Comparison of ENCODE assay signal across 8 mouse cellular contexts in the genomic region with DNA sequence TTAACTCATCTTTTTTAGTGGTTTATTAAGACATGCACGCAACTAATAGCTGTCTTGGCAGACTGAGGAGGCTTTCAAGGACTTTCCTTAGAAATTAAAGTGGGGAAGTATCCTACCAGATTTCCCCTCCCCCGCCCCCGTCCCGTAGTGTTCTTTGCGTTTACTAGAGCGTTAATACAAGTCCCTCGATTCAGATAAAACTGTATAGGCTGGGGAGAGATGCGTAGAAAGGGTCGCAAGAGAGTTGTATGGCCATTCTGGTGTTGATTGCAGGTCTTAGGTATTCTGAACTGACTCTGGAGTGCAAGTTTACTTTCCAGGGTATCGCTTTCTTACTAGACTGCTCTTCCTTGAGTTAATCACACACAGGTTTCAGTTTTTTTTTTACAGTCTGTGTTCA. TPM values are rescaled to one million over a fixed set of nuclear protein-coding genes. Genes with fewer than 3 reads are reported as not detected.
A peak's percentile ranks its signal among the peaks of the same experiment; 100 is the strongest.
DNase-seq lines count a peak whose midpoint lies in the region; ATAC-seq and TF ChIP-seq lines count a peak whose summit lies in the region.

No protein-coding gene starts in this region.

- ATAC-seq in kidney, embryonic 14.5 days (ENCODE audit: low FRiP score, low TSS enrichment): no peak
- ATAC-seq in hindbrain, embryonic 14.5 days (ENCODE audit: low FRiP score): no peak
- ATAC-seq in midbrain, embryonic 13.5 days: no peak

- H3K4me2 ChIP-seq in kidney, embryonic 14.5 days (replicated peaks; ENCODE audit: low read depth, low read length): peak overlapping the region; percentile 59
- H3K4me2 ChIP-seq in hindbrain, embryonic 14.5 days (replicated peaks): peak overlapping the region; percentile 91
- peak overlapping the region; percentile 76 for H3K4me2 ChIP-seq in midbrain, embryonic 13.5 days (replicated peaks)

- H3K4me3 ChIP-seq in kidney, embryonic 14.5 days (ENCODE audit: low read length): peak overlapping the region; percentile 84
- H3K4me3 ChIP-seq in cortical plate, adult 2 months (ENCODE audit: insufficient read depth, low read length): peak overlapping the region; percentile 42; the same call in 1 of the 2 replicates
- peak overlapping the region; percentile 99 for H3K4me3 ChIP-seq in hindbrain, embryonic 14.5 days (replicated peaks; ENCODE audit: low read length)
- H3K4me3 ChIP-seq in midbrain, embryonic 13.5 days (replicated peaks): peak overlapping the region; percentile 93

- 21% methylated on average over 10 of the region's 10 CpGs for WGBS in kidney, embryonic 14.5 days
- WGBS in hindbrain, embryonic 14.5 days: 24% methylated on average over 10 of the region's 10 CpGs
- 24% methylated on average over 10 of the region's 10 CpGs for WGBS in midbrain, embryonic 13.5 days

- no peaks in the 10 kb centered on the region for H3K27me3 ChIP-seq in kidney, embryonic 14.5 days (ENCODE audit: control insufficient read depth, insufficient read depth, low read length)
- no peaks in the 10 kb centered on the region for H3K27me3 ChIP-seq in hindbrain, embryonic 14.5 days (ENCODE audit: control insufficient read depth, insufficient read depth, low read length)
- H3K27me3 ChIP-seq in midbrain, embryonic 13.5 days: no peaks in the 10 kb centered on the region

- H3K9ac ChIP-seq in kidney, embryonic 14.5 days (ENCODE audit: low read depth, low read length): peak overlapping the region; percentile 91
- peak overlapping the region; percentile 94 for H3K9ac ChIP-seq in hindbrain, embryonic 14.5 days
- peak overlapping the region; percentile 96 for H3K9ac ChIP-seq in midbrain, embryonic 13.5 days (replicated peaks)

- H3K36me3 ChIP-seq in kidney, embryonic 14.5 days (ENCODE audit: control insufficient read depth, insufficient read depth, low read length): peaks cover 36% of the 10 kb centered on the region
- H3K36me3 ChIP-seq in hindbrain, embryonic 14.5 days (replicated peaks; ENCODE audit: control insufficient read depth, insufficient read depth): peaks cover 38% of the 10 kb centered on the region
- peaks cover 36% of the 10 kb centered on the region for H3K36me3 ChIP-seq in midbrain, embryonic 13.5 days

- no peak overlapping the region for H3K27ac ChIP-seq in kidney, embryonic 14.5 days (ENCODE audit: low read depth, low read length)
- no peak overlapping the region for H3K27ac ChIP-seq in cortical plate, adult 2 months (ENCODE audit: insufficient read depth, low read length)
- H3K27ac ChIP-seq in hindbrain, embryonic 14.5 days: no peak overlapping the region
- H3K27ac ChIP-seq in midbrain, embryonic 13.5 days: no peak overlapping the region; the same call in 1 of the 2 replicates

- no peak for DNase-seq in kidney, postnatal 14 days
- DNase-seq in hindbrain, embryonic 14.5 days (ENCODE audit: low spot score): no peak
- no peak for DNase-seq in B cell, adult 2 months
- no peak for DNase-seq in spleen, postnatal 10 days (ENCODE audit: low spot score in 2 of 2)
- DNase-seq in urinary bladder, adult 18-20 months (ENCODE audit: low spot score in 2 of 2): no peak

- H3K4me1 ChIP-seq in kidney, embryonic 14.5 days (ENCODE audit: control insufficient read depth, insufficient read depth, low read length): peaks cover 8% of the 10 kb centered on the region
- peaks cover 2% of the 10 kb centered on the region; the same call in 1 of the 2 replicates for H3K4me1 ChIP-seq in cortical plate, adult 2 months (ENCODE audit: control insufficient read depth, insufficient read depth, low read length)
- peaks cover 8% of the 10 kb centered on the region; the same call in 1 of the 2 replicates for H3K4me1 ChIP-seq in hindbrain, embryonic 14.5 days (replicated peaks; ENCODE audit: control insufficient read depth, insufficient read depth, low read length)
- H3K4me1 ChIP-seq in midbrain, embryonic 13.5 days (replicated peaks): peaks cover 14% of the 10 kb centered on the region

- no peak for TF ChIP-seq POLR2A in cortical plate, adult 2 months (IDR thresholded peaks at IDR 0.05; ENCODE audit: extremely low read depth, insufficient read depth, low read length)

- TF ChIP-seq CTCF in cortical plate, adult 2 months (IDR thresholded peaks at IDR 0.05; ENCODE audit: extremely low read depth, insufficient read depth, low read length): no peak

- no peaks in the 10 kb centered on the region for H3K9me3 ChIP-seq in kidney, embryonic 14.5 days (ENCODE audit: control insufficient read depth, low read length)
- H3K9me3 ChIP-seq in hindbrain, embryonic 14.5 days (ENCODE audit: control insufficient read depth, low read length): no peaks in the 10 kb centered on the region
- H3K9me3 ChIP-seq in midbrain, embryonic 13.5 days: no peaks in the 10 kb centered on the region

RNA-seq across cellular contexts. Expression of gene Gm9970, which starts 1.2 kb away (rescaled TPM):
- polyA plus RNA-seq in kidney, embryonic 14.5 days (2014; fragmentation: Nextera tagmentation; extraction: Ambion mirVana): 0.39 and 0.72 TPM in 2 replicates
- not detected in 2 replicates for polyA plus RNA-seq in cortical plate, adult 2 months (2012; rRNA removed)
- polyA plus RNA-seq in hindbrain, embryonic 14.5 days (2014; fragmentation: Nextera tagmentation; extraction: Ambion mirVana): 0.56 and 0.66 TPM in 2 replicates
- polyA plus RNA-seq in midbrain, embryonic 13.5 days (2015; fragmentation: Nextera tagmentation; extraction: Ambion mirVana): 0.54 and 0.63 TPM in 2 replicates

RNA-seq across cellular contexts. Expression of gene Nrbp1, which starts 1.5 kb away (rescaled TPM):
- 115 and 153 TPM in 2 replicates for polyA plus RNA-seq in kidney, embryonic 14.5 days (2014; fragmentation: Nextera tagmentation; extraction: Ambion mirVana)
- 105 and 108 TPM in 2 replicates for polyA plus RNA-seq in cortical plate, adult 2 months (2012; rRNA removed)
- 149 and 161 TPM in 2 replicates for polyA plus RNA-seq in hindbrain, embryonic 14.5 days (2014; fragmentation: Nextera tagmentation; extraction: Ambion mirVana)
- 153 and 160 TPM in 2 replicates for polyA plus RNA-seq in midbrain, embryonic 13.5 days (2015; fragmentation: Nextera tagmentation; extraction: Ambion mirVana)

RNA-seq across cellular contexts. Expression of gene Krtcap3, which starts 9.3 kb away (rescaled TPM):
- 28.0 and 31.8 TPM in 2 replicates for polyA plus RNA-seq in kidney, embryonic 14.5 days (2014; fragmentation: Nextera tagmentation; extraction: Ambion mirVana)
- 3.9 and 4.0 TPM in 2 replicates for polyA plus RNA-seq in cortical plate, adult 2 months (2012; rRNA removed)
- 2.9 and 4.2 TPM in 2 replicates for polyA plus RNA-seq in hindbrain, embryonic 14.5 days (2014; fragmentation: Nextera tagmentation; extraction: Ambion mirVana)
- 1.7 and 3.4 TPM in 2 replicates for polyA plus RNA-seq in midbrain, embryonic 13.5 days (2015; fragmentation: Nextera tagmentation; extraction: Ambion mirVana)

RNA-seq across cellular contexts. Expression of gene Ppm1g, which starts 21.7 kb away (rescaled TPM):
- polyA plus RNA-seq in kidney, embryonic 14.5 days (2014; fragmentation: Nextera tagmentation; extraction: Ambion mirVana): 130 and 145 TPM in 2 replicates
- 79.8 and 82.8 TPM in 2 replicates for polyA plus RNA-seq in cortical plate, adult 2 months (2012; rRNA removed)
- 162 TPM in 2 replicates for polyA plus RNA-seq in hindbrain, embryonic 14.5 days (2014; fragmentation: Nextera tagmentation; extraction: Ambion mirVana)
- 174 and 175 TPM in 2 replicates for polyA plus RNA-seq in midbrain, embryonic 13.5 days (2015; fragmentation: Nextera tagmentation; extraction: Ambion mirVana)

RNA-seq across cellular contexts. Expression of gene Zfp513, which starts 40.1 kb away (rescaled TPM):
- polyA plus RNA-seq in kidney, embryonic 14.5 days (2014; fragmentation: Nextera tagmentation; extraction: Ambion mirVana): 6.7 and 9.0 TPM in 2 replicates
- 38.1 and 42.1 TPM in 2 replicates for polyA plus RNA-seq in cortical plate, adult 2 months (2012; rRNA removed)
- 7.0 and 9.4 TPM in 2 replicates for polyA plus RNA-seq in hindbrain, embryonic 14.5 days (2014; fragmentation: Nextera tagmentation; extraction: Ambion mirVana)
- polyA plus RNA-seq in midbrain, embryonic 13.5 days (2015; fragmentation: Nextera tagmentation; extraction: Ambion mirVana): 12.5 and 20.5 TPM in 2 replicates

Comparison
In these comparisons a context has a peak if more than half of its experiments do, and no peak if none do; other contexts are left out.
1. H3K4me3 ChIP-seq: peak in every context shown above with its lines; median percentile 99 in hindbrain, embryonic 14.5 days; 93 in midbrain, embryonic 13.5 days; 84 in kidney, embryonic 14.5 days; 42 in cortical plate, adult 2 months.